ENCODE assay signal across 16 mouse cellular contexts in genomic region chr7:91199372-91199771, GRCm38 (mm10).
"Had no signal": no experiment of that assay in that cellular context is flagged by ENCODE, and none has a peak within 500 bp of the region (broad histone marks: within the 10 kb centered on the region; RNA-seq: fewer than 3 reads in every experiment).

No protein-coding gene starts in this region.

- H3K4me3 ChIP-seq: kidney, embryonic 15.5 days; limb, embryonic 12.5 days; liver, embryonic 13.5 days had no signal

- H3K27ac ChIP-seq: kidney, embryonic 15.5 days; limb, embryonic 12.5 days; liver, embryonic 13.5 days had no signal

- H3K4me1 ChIP-seq: kidney, embryonic 15.5 days; limb, embryonic 12.5 days; liver, embryonic 13.5 days had no signal

- H3K36me3 ChIP-seq: kidney, embryonic 15.5 days; limb, embryonic 12.5 days; liver, embryonic 13.5 days had no signal

- H3K9me3 ChIP-seq: kidney, embryonic 15.5 days; limb, embryonic 12.5 days; liver, embryonic 13.5 days had no signal

- H3K27me3 ChIP-seq: kidney, embryonic 15.5 days; limb, embryonic 12.5 days; liver, embryonic 13.5 days had no signal

- H3K9ac ChIP-seq: kidney, embryonic 15.5 days; limb, embryonic 12.5 days; liver, embryonic 13.5 days had no signal

- DNase-seq: kidney, adult 11 months; kidney, adult 8-10 months; kidney, postnatal 10 days; kidney, postnatal 36 days; liver, embryonic 13.5 days; lung, adult 2 months; lung, postnatal 14 days; lung, postnatal 4 days; midbrain, embryonic 14.5 days; right cerebral cortex, postnatal 14 days; thymus, adult 2 months; thymus, postnatal 14 days; thymus, postnatal 4 days had no signal

- H3K4me2 ChIP-seq: kidney, embryonic 15.5 days; limb, embryonic 12.5 days; liver, embryonic 13.5 days; midbrain, embryonic 11.5 days had no signal
